Mouse (Mus musculus) adrenal gland, adult 18-20 months (tissue): Measurements from ENCODE around the gene Myo6. TPM values are rescaled to one million over a fixed set of nuclear protein-coding genes. Genes with fewer than 3 reads are reported as not detected.

Source experiments
- DNase-seq, 2 experiments: peaks; one replicate each; pipeline ENCODE4 v3.0.0; 2021 to 2022; ENCODE audit warnings: low spot score in 2 of 2
- total RNA-seq, 2 experiments: library from RNA; stranded (reverse); gene quantifications; 1 replicate in 1 of 2; 2 replicates in 1 of 2; pipeline ENCODE4 v1.2.3; 2021

The Myo6 gene
- total RNA-seq, 2 experiments from 2014 or later, result 26.1 to 30.2 TPM

DNA sequence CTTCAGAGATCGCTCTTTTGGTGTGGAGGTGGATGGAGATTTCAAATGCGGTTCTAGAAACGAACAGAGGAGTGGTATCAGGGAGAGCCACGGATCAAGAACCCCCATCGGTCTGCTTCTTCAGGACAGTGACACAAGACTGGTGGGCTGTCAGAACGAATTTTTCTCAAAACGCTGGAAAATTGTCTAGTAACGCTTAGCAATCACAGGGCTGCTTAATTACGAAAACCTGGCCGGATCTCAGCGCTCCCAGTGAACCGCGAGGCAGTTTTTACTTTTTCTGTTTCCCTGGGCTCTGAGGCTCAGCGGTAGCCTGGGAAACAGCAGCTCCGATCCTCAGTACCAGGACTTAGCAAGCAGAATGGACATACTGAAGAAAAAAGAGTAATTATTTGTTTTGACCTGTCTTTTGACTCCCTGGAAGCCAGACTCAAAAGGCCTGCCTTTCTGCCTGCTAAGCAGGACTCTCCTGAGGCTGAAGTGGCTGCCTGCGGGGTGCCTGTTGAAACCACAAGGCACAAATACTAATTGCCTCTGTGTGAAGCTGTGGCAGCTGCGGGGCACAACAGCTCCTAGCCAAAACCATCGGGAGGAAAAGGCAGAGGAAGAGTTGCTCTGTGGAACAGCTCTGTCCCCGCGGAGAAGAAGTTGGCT lies 187.0 kb downstream of the Myo6 start:
- no peak for DNase-seq

GRCm38 (mm10) chr9:80360063-80360462 lies 195.2 kb downstream of the Myo6 start:
- DNase-seq, result no peak

Other genes starting within 250 kb of the Myo6 start
- 10 to 100 TPM; 58.1 to 81.5 TPM for gene Filip1, start 152.2 kb upstream of the Myo6 start, total RNA-seq
- 100 to 1,000 TPM in 1 of 2 experiments, 10 to 100 TPM in 1; 99.2 to 111 TPM for gene Senp6, start 98.1 kb upstream of the Myo6 start, total RNA-seq